ENCODE assay signal across 8 mouse cellular contexts in genomic region chr9:21598198-21598597, GRCm38 (mm10). TPM values are rescaled to one million over a fixed set of nuclear protein-coding genes. Genes with fewer than 3 reads are reported as not detected.
DNase-seq lines count a peak whose midpoint lies in the region; ATAC-seq and TF ChIP-seq lines count a peak whose summit lies in the region.

No protein-coding gene starts in this region.

- no peak overlapping the region for H3K4me3 ChIP-seq in kidney, postnatal 0 days (replicated peaks; ENCODE audit: low read depth, low read length)
- H3K4me3 ChIP-seq in kidney, embryonic 15.5 days (replicated peaks), result no peak overlapping the region
- no peak overlapping the region for H3K4me3 ChIP-seq in MEL (ENCODE audit: control insufficient read depth in 1 of 2, insufficient read depth in 1 of 2, low read depth in 2 of 2, low read length in 2 of 2)
- H3K4me3 ChIP-seq in forebrain, embryonic 13.5 days, result no peak overlapping the region

- no peak overlapping the region for H3K27ac ChIP-seq in kidney, postnatal 0 days
- no peak overlapping the region for H3K27ac ChIP-seq in kidney, embryonic 15.5 days
- no peak overlapping the region for H3K27ac ChIP-seq in MEL (ENCODE audit: control insufficient read depth, low read depth, low read length)
- H3K27ac ChIP-seq in forebrain, embryonic 13.5 days, result no peak overlapping the region

- peak; percentile 34 for DNase-seq in kidney, postnatal 0 days (ENCODE audit: low spot score)
- DNase-seq in MEL (ENCODE audit: low read depth, low spot score), result peak; percentile 92
- DNase-seq in retina, embryonic 14.5 days (ENCODE audit: low spot score), result peak; percentile 61
- no peak for DNase-seq in left cerebral cortex, adult 8-10 months (ENCODE audit: low spot score in 2 of 2)
- DNase-seq in urinary bladder, postnatal 36 days (ENCODE audit: low spot score in 2 of 2), result no peak

- H3K9ac ChIP-seq in kidney, postnatal 0 days (ENCODE audit: low read depth, low read length), result no peak overlapping the region
- no peak overlapping the region for H3K9ac ChIP-seq in kidney, embryonic 15.5 days
- no peak overlapping the region for H3K9ac ChIP-seq in MEL (ENCODE audit: control insufficient read depth, low read depth, low read length, poor library complexity, severe bottlenecking)
- H3K9ac ChIP-seq in forebrain, embryonic 13.5 days, result no peak overlapping the region

- no peak for ATAC-seq in kidney, postnatal 0 days (replicated peaks; ENCODE audit: low FRiP score, low read depth)
- no peak for ATAC-seq in kidney, embryonic 15.5 days (replicated peaks; ENCODE audit: low FRiP score)
- ATAC-seq in erythroid progenitor cell, adult 5-6 weeks (replicated peaks; ENCODE audit: low FRiP score, poor library complexity, severe bottlenecking), result 0 out of 2 replicates have a peak, but pooled peaks have one; percentile 53
- ATAC-seq in forebrain, embryonic 13.5 days, result no peak

- no peaks in the 10 kb centered on the region for H3K27me3 ChIP-seq in kidney, postnatal 0 days (ENCODE audit: insufficient read depth, low read length)
- H3K27me3 ChIP-seq in kidney, embryonic 15.5 days, result no peaks in the 10 kb centered on the region
- H3K27me3 ChIP-seq in MEL (ENCODE audit: control insufficient read depth in 1 of 2, insufficient read depth in 2 of 2, low read length in 2 of 2), result no peaks in the 10 kb centered on the region
- no peaks in the 10 kb centered on the region for H3K27me3 ChIP-seq in forebrain, embryonic 13.5 days

- TF ChIP-seq EP300 in MEL (IDR thresholded peaks at IDR 0.05; ENCODE audit: low read depth in 1 of 2, low read length in 2 of 2), result no peak

- H3K4me1 ChIP-seq in kidney, postnatal 0 days (replicated peaks; ENCODE audit: insufficient read depth, low read length), result peaks cover 10% of the 10 kb centered on the region; the same call in 1 of the 2 replicates
- peaks cover 21% of the 10 kb centered on the region for H3K4me1 ChIP-seq in kidney, embryonic 15.5 days
- peaks cover 0 to 17% of the 10 kb centered on the region in 2 experiments; a peak in 3 of 4 replicates for H3K4me1 ChIP-seq in MEL (ENCODE audit: control insufficient read depth in 1 of 2, insufficient read depth in 2 of 2, low read length in 2 of 2)
- H3K4me1 ChIP-seq in forebrain, embryonic 13.5 days, result peaks cover 23% of the 10 kb centered on the region

- no peaks in the 10 kb centered on the region for H3K9me3 ChIP-seq in kidney, postnatal 0 days (replicated peaks; ENCODE audit: low read length)
- H3K9me3 ChIP-seq in kidney, embryonic 15.5 days (replicated peaks), result no peaks in the 10 kb centered on the region
- H3K9me3 ChIP-seq in MEL (replicated peaks; ENCODE audit: insufficient read depth, low read length), result no peaks in the 10 kb centered on the region
- no peaks in the 10 kb centered on the region for H3K9me3 ChIP-seq in forebrain, embryonic 13.5 days (replicated peaks)

- TF ChIP-seq RAD21 in MEL (IDR thresholded peaks at IDR 0.05; ENCODE audit: low read depth, low read length), result no peak

- TF ChIP-seq CTCF in kidney, postnatal 0 days (IDR thresholded peaks at IDR 0.05; ENCODE audit: low read depth), result peak; percentile 32; the same call in 1 of the 2 replicates
- TF ChIP-seq CTCF in MEL (IDR thresholded peaks at IDR 0.05 in 2 of 3, conservative IDR thresholded peaks at IDR 0.05 in 1 of 3; ENCODE audit: control insufficient read depth in 1 of 3, insufficient read depth in 1 of 3, low read depth in 2 of 3, low read length in 3 of 3, poor library complexity in 1 of 3, severe bottlenecking in 1 of 3), result peak in 1 of 3 experiments; percentile 85; a peak in 2 of 6 replicates

- H3K36me3 ChIP-seq in kidney, postnatal 0 days (ENCODE audit: insufficient read depth, low read length), result no peaks in the 10 kb centered on the region
- H3K36me3 ChIP-seq in kidney, embryonic 15.5 days, result peaks cover 25% of the 10 kb centered on the region
- H3K36me3 ChIP-seq in MEL (ENCODE audit: control insufficient read depth in 1 of 2, insufficient read depth in 2 of 2, low read length in 2 of 2), result peaks cover 9 to 16% of the 10 kb centered on the region in 2 experiments
- peaks cover 21% of the 10 kb centered on the region for H3K36me3 ChIP-seq in forebrain, embryonic 13.5 days (ENCODE audit: poor library complexity, severe bottlenecking)

- 43% methylated on average over 2 of the region's 2 CpGs for WGBS in kidney, postnatal 0 days
- WGBS in kidney, embryonic 15.5 days, result 38% methylated on average over 2 of the region's 2 CpGs
- 53% methylated on average over 2 of the region's 2 CpGs for WGBS in forebrain, embryonic 13.5 days

- no peak for TF ChIP-seq POLR2A in MEL (IDR thresholded peaks at IDR 0.05; ENCODE audit: control insufficient read depth in 1 of 2, insufficient read depth in 1 of 2, low read depth in 1 of 2, low read length in 2 of 2, poor library complexity in 1 of 2)

- peaks cover 24% of the 10 kb centered on the region for H3K79me2 ChIP-seq in MEL (ENCODE audit: control insufficient read depth, insufficient read depth, low read length, poor library complexity)

- H3K4me2 ChIP-seq in kidney, postnatal 0 days (ENCODE audit: low read length), result no peak overlapping the region
- no peak overlapping the region for H3K4me2 ChIP-seq in kidney, embryonic 15.5 days
- H3K4me2 ChIP-seq in forebrain, embryonic 13.5 days, result no peak overlapping the region

TF ChIP-seq in MEL, 35 proteins besides CTCF, POLR2A, EP300 and RAD21 (continues in another document):
- TF ChIP-seq POLR2AphosphoS5 (IDR thresholded peaks at IDR 0.05; ENCODE audit: borderline replicate concordance, low read depth, low read length) (no peak), GATA1 (IDR thresholded peaks at IDR 0.05; ENCODE audit: low read depth, low read length) (no peak), ELF1 (IDR thresholded peaks at IDR 0.05; ENCODE audit: low read depth, low read length) (no peak), MYC (IDR thresholded peaks at IDR 0.05; ENCODE audit: low read depth, low read length) (no peak), ETS1 (IDR thresholded peaks at IDR 0.05; ENCODE audit: low read depth, low read length) (no peak), BHLHE40 (IDR thresholded peaks at IDR 0.05; ENCODE audit: borderline replicate concordance, low read depth, low read length) (no peak), SIN3A (IDR thresholded peaks at IDR 0.05; ENCODE audit: low read length) (no peak), MAFK (IDR thresholded peaks at IDR 0.05; ENCODE audit: borderline replicate concordance, low read depth, low read length) (no peak), TBP (IDR thresholded peaks at IDR 0.05; ENCODE audit: low read depth, low read length) (no peak)

RNA-seq across cellular contexts. Expression of gene Yipf2, which starts 5.6 kb away (rescaled TPM):
- polyA plus RNA-seq in kidney, postnatal 0 days (2015; fragmentation: Nextera tagmentation; extraction: Ambion mirVana), result 30.2 and 31.6 TPM in 2 replicates
- 29.7 and 32.7 TPM in 2 replicates for polyA plus RNA-seq in kidney, embryonic 15.5 days (2015; fragmentation: Nextera tagmentation; extraction: Ambion mirVana)
- total RNA-seq in MEL (2012; rRNA removed), result 22.8 and 24.0 TPM in 2 replicates
- polyA plus RNA-seq in MEL (2012; ENCODE audit: insufficient read depth in 1 of 2, insufficient read length in 2 of 2, low read depth in 1 of 2, low replicate concordance in 2 of 2, missing spikeins in 1 of 2), result 10 to 100 TPM in 1 of 2 experiments, not detected in 1; 84.9 TPM
- 1.7 TPM in 1 of 2 replicates, not detected in the other for total RNA-seq in erythroid progenitor cell, adult 5-6 weeks (2015; ENCODE audit: low replicate concordance)
- total RNA-seq in erythroid progenitor cell, adult 5-6 weeks (2017; ENCODE audit: low replicate concordance), result 1.5 and 5.8 TPM in 2 replicates
- 10 to 100 TPM; 20.7 to 25.4 (median 22.7) TPM for total RNA-seq in left cerebral cortex, adult 8-10 months (2022)
- 20.6 and 23.0 TPM in 2 replicates for polyA plus RNA-seq in forebrain, embryonic 13.5 days (2015; fragmentation: Nextera tagmentation; extraction: Ambion mirVana)

RNA-seq across cellular contexts. Expression of gene Timm29, which starts 5.7 kb away (rescaled TPM):
- polyA plus RNA-seq in kidney, postnatal 0 days (2015; fragmentation: Nextera tagmentation; extraction: Ambion mirVana), result 28.1 and 29.2 TPM in 2 replicates
- polyA plus RNA-seq in kidney, embryonic 15.5 days (2015; fragmentation: Nextera tagmentation; extraction: Ambion mirVana), result 28.4 and 28.6 TPM in 2 replicates
- total RNA-seq in MEL (2012; rRNA removed), result 74.1 and 87.9 TPM in 2 replicates
- polyA plus RNA-seq in MEL (2012; ENCODE audit: insufficient read depth in 1 of 2, insufficient read length in 2 of 2, low read depth in 1 of 2, low replicate concordance in 2 of 2, missing spikeins in 1 of 2), result 100 to 1,000 TPM in 1 of 2 experiments, 10 to 100 TPM in 1; 45.8 to 163 TPM
- 21.3 and 26.4 TPM in 2 replicates for total RNA-seq in erythroid progenitor cell, adult 5-6 weeks (2015; ENCODE audit: low replicate concordance)
- 23.0 and 27.2 TPM in 2 replicates for total RNA-seq in erythroid progenitor cell, adult 5-6 weeks (2017; ENCODE audit: low replicate concordance)
- total RNA-seq in left cerebral cortex, adult 8-10 months (2022), result 10 to 100 TPM; 52.8 to 64.0 (median 54.5) TPM
- polyA plus RNA-seq in forebrain, embryonic 13.5 days (2015; fragmentation: Nextera tagmentation; extraction: Ambion mirVana), result 44.3 and 46.7 TPM in 2 replicates

RNA-seq across cellular contexts. Expression of gene Smarca4, which starts 17.8 kb away (rescaled TPM):
- 41.7 and 46.0 TPM in 2 replicates for polyA plus RNA-seq in kidney, postnatal 0 days (2015; fragmentation: Nextera tagmentation; extraction: Ambion mirVana)
- 91.0 and 101 TPM in 2 replicates for polyA plus RNA-seq in kidney, embryonic 15.5 days (2015; fragmentation: Nextera tagmentation; extraction: Ambion mirVana)
- 249 and 263 TPM in 2 replicates for total RNA-seq in MEL (2012; rRNA removed)
- polyA plus RNA-seq in MEL (2012; ENCODE audit: insufficient read depth in 1 of 2, insufficient read length in 2 of 2, low read depth in 1 of 2, low replicate concordance in 2 of 2, missing spikeins in 1 of 2), result 100 to 1,000 TPM in 1 of 2 experiments, 10 to 100 TPM in 1; 71.4 to 381 TPM
- total RNA-seq in erythroid progenitor cell, adult 5-6 weeks (2015; ENCODE audit: low replicate concordance), result 48.2 and 58.4 TPM in 2 replicates
- total RNA-seq in erythroid progenitor cell, adult 5-6 weeks (2017; ENCODE audit: low replicate concordance), result 61.2 and 65.4 TPM in 2 replicates
- 100 to 1,000 TPM in 2 of 4 experiments, 10 to 100 TPM in 2; 96.5 to 103 (median 99.6) TPM for total RNA-seq in left cerebral cortex, adult 8-10 months (2022)
- polyA plus RNA-seq in forebrain, embryonic 13.5 days (2015; fragmentation: Nextera tagmentation; extraction: Ambion mirVana), result 159 and 174 TPM in 2 replicates

RNA-seq across cellular contexts. Expression of gene Carm1, which starts 51.5 kb away (rescaled TPM):
- 23.7 and 26.3 TPM in 2 replicates for polyA plus RNA-seq in kidney, postnatal 0 days (2015; fragmentation: Nextera tagmentation; extraction: Ambion mirVana)
- 44.1 and 50.2 TPM in 2 replicates for polyA plus RNA-seq in kidney, embryonic 15.5 days (2015; fragmentation: Nextera tagmentation; extraction: Ambion mirVana)
- total RNA-seq in MEL (2012; rRNA removed), result 121 and 131 TPM in 2 replicates
- polyA plus RNA-seq in MEL (2012; ENCODE audit: insufficient read depth in 1 of 2, insufficient read length in 2 of 2, low read depth in 1 of 2, low replicate concordance in 2 of 2, missing spikeins in 1 of 2), result 100 to 1,000 TPM; 121 to 423 TPM
- 137 and 146 TPM in 2 replicates for total RNA-seq in erythroid progenitor cell, adult 5-6 weeks (2015; ENCODE audit: low replicate concordance)
- total RNA-seq in erythroid progenitor cell, adult 5-6 weeks (2017; ENCODE audit: low replicate concordance), result 95.5 and 100 TPM in 2 replicates
- total RNA-seq in left cerebral cortex, adult 8-10 months (2022), result 10 to 100 TPM; 76.4 to 91.3 (median 83.1) TPM
- 28.5 and 29.9 TPM in 2 replicates for polyA plus RNA-seq in forebrain, embryonic 13.5 days (2015; fragmentation: Nextera tagmentation; extraction: Ambion mirVana)

Comparison
In these comparisons a context has a peak if more than half of its experiments do, and no peak if none do; other contexts are left out.
1. DNase-seq: peak in kidney, postnatal 0 days (single experiment), MEL (single experiment) and retina, embryonic 14.5 days (single experiment); none in left cerebral cortex, adult 8-10 months (0 of 2) and urinary bladder, postnatal 36 days (0 of 2).